Mouse (Mus musculus): Measurements from ENCODE around the gene Hmg20a. TPM values are rescaled to one million over a fixed set of nuclear protein-coding genes. Genes with fewer than 3 reads are reported as not detected.
A peak's percentile ranks its signal among the peaks of the same experiment; 100 is the strongest.

Gene Hmg20a
- polyA plus RNA-seq (2012; ENCODE audit: insufficient read depth, insufficient read length, missing spikeins), result 40.0 and 40.3 TPM in 2 replicates

- Histone ChIP-seq H3K27ac (ENCODE audit: insufficient read depth, low read depth, low read length) (peak within 1 kb of the TSS; percentile 95), H3K4me1 (ENCODE audit: control insufficient read depth, insufficient read depth, low read length) (peaks cover 22% of the 10 kb centered on the region), H3K4me3 (ENCODE audit: insufficient read depth, low read length) (peak within 1 kb of the TSS; percentile 98)
- no peak for TF ChIP-seq POLR2A (IDR thresholded peaks at IDR 0.05; ENCODE audit: borderline replicate concordance, low read depth, low read length)
- TF ChIP-seq CTCF (IDR thresholded peaks at IDR 0.05; ENCODE audit: low read depth, low read length), result no peak
Measured at GRCm38 (mm10) chr9:56417948-56418737, at the start of gene Hmg20a, which contains the start of gene Peak1. Gene Hmg20a, plus strand, starts transcription at chr9:56418609. Gene Peak1, minus strand, starts transcription at chr9:56418067.

- TF ChIP-seq CTCF (IDR thresholded peaks at IDR 0.05; ENCODE audit: low read depth, low read length), result no peak
- no peak for TF ChIP-seq POLR2A (IDR thresholded peaks at IDR 0.05; ENCODE audit: borderline replicate concordance, low read depth, low read length)
- peaks cover 15% of the 10 kb centered on the region for H3K4me1 ChIP-seq (ENCODE audit: control insufficient read depth, insufficient read depth, low read length)
- no peak overlapping the region for H3K27ac ChIP-seq (ENCODE audit: insufficient read depth, low read depth, low read length)
- H3K4me3 ChIP-seq (ENCODE audit: insufficient read depth, low read length), result no peak overlapping the region
Measured at GRCm38 (mm10) chr9:56368814-56369213, 49.6 kb upstream of the Hmg20a start.

GRCm38 (mm10) chr9:56370710-56371109, 47.7 kb upstream of the Hmg20a start:
- Histone ChIP-seq H3K4me3 (ENCODE audit: insufficient read depth, low read length) (no peak overlapping the region), H3K27ac (ENCODE audit: insufficient read depth, low read depth, low read length) (no peak overlapping the region), H3K4me1 (ENCODE audit: control insufficient read depth, insufficient read depth, low read length) (peaks cover 27% of the 10 kb centered on the region)
- TF ChIP-seq CTCF (IDR thresholded peaks at IDR 0.05; ENCODE audit: low read depth, low read length), result no peak
- no peak for TF ChIP-seq POLR2A (IDR thresholded peaks at IDR 0.05; ENCODE audit: borderline replicate concordance, low read depth, low read length)

- Histone ChIP-seq H3K4me1 (ENCODE audit: control insufficient read depth, insufficient read depth, low read length) (peaks cover 29% of the 10 kb centered on the region), H3K27ac (ENCODE audit: insufficient read depth, low read depth, low read length) (no peak overlapping the region), H3K4me3 (ENCODE audit: insufficient read depth, low read length) (no peak overlapping the region)
- TF ChIP-seq CTCF (IDR thresholded peaks at IDR 0.05; ENCODE audit: low read depth, low read length), result no peak
- TF ChIP-seq POLR2A (IDR thresholded peaks at IDR 0.05; ENCODE audit: borderline replicate concordance, low read depth, low read length), result no peak
Measured at GRCm38 (mm10) chr9:56374401-56374800, 44.0 kb upstream of the Hmg20a start.

GRCm38 (mm10) chr9:56382786-56383185, 35.6 kb upstream of the Hmg20a start:
- H3K4me1 ChIP-seq (ENCODE audit: control insufficient read depth, insufficient read depth, low read length), result 0 out of 2 replicates have a peak, but pooled peaks cover 2% of the 10 kb centered on the region
- H3K4me3 ChIP-seq (ENCODE audit: insufficient read depth, low read length), result no peak overlapping the region
- H3K27ac ChIP-seq (ENCODE audit: insufficient read depth, low read depth, low read length), result no peak overlapping the region
- TF ChIP-seq POLR2A (IDR thresholded peaks at IDR 0.05; ENCODE audit: borderline replicate concordance, low read depth, low read length) (no peak), CTCF (IDR thresholded peaks at IDR 0.05; ENCODE audit: low read depth, low read length) (no peak)

- Histone ChIP-seq H3K4me3 (ENCODE audit: insufficient read depth, low read length) (no peak overlapping the region), H3K4me1 (ENCODE audit: control insufficient read depth, insufficient read depth, low read length) (peaks cover 25% of the 10 kb centered on the region), H3K27ac (ENCODE audit: insufficient read depth, low read depth, low read length) (no peak overlapping the region)
- TF ChIP-seq CTCF (IDR thresholded peaks at IDR 0.05; ENCODE audit: low read depth, low read length) (no peak), POLR2A (IDR thresholded peaks at IDR 0.05; ENCODE audit: borderline replicate concordance, low read depth, low read length) (no peak)
Measured at GRCm38 (mm10) chr9:56392857-56393256, 25.6 kb upstream of the Hmg20a start.

- Histone ChIP-seq H3K4me1 (ENCODE audit: control insufficient read depth, insufficient read depth, low read length) (peaks cover 32% of the 10 kb centered on the region), H3K4me3 (ENCODE audit: insufficient read depth, low read length) (no peak overlapping the region), H3K27ac (ENCODE audit: insufficient read depth, low read depth, low read length) (no peak overlapping the region)
- no peak for TF ChIP-seq CTCF (IDR thresholded peaks at IDR 0.05; ENCODE audit: low read depth, low read length)
- no peak for TF ChIP-seq POLR2A (IDR thresholded peaks at IDR 0.05; ENCODE audit: borderline replicate concordance, low read depth, low read length)
Measured at GRCm38 (mm10) chr9:56396306-56396705, 22.1 kb upstream of the Hmg20a start.

- peaks cover 14% of the 10 kb centered on the region for H3K4me1 ChIP-seq (ENCODE audit: control insufficient read depth, insufficient read depth, low read length)
Measured at GRCm38 (mm10) chr9:56404619-56405018, 13.8 kb upstream of the Hmg20a start.

GRCm38 (mm10) chr9:56409928-56410327, 8.5 kb upstream of the Hmg20a start:
- Histone ChIP-seq H3K4me3 (ENCODE audit: insufficient read depth, low read length) (no peak overlapping the region), H3K27ac (ENCODE audit: insufficient read depth, low read depth, low read length) (no peak overlapping the region), H3K4me1 (ENCODE audit: control insufficient read depth, insufficient read depth, low read length) (peaks cover 28% of the 10 kb centered on the region)
- TF ChIP-seq POLR2A (IDR thresholded peaks at IDR 0.05; ENCODE audit: borderline replicate concordance, low read depth, low read length) (no peak), CTCF (IDR thresholded peaks at IDR 0.05; ENCODE audit: low read depth, low read length) (no peak)

More at GRCm38 (mm10) chr9:56404619-56405018, 13.8 kb upstream of the Hmg20a start:
- no peak for TF ChIP-seq CTCF (IDR thresholded peaks at IDR 0.05; ENCODE audit: low read depth, low read length)
- no peak for TF ChIP-seq POLR2A (IDR thresholded peaks at IDR 0.05; ENCODE audit: borderline replicate concordance, low read depth, low read length)
- Histone ChIP-seq H3K27ac (ENCODE audit: insufficient read depth, low read depth, low read length) (no peak overlapping the region), H3K4me3 (ENCODE audit: insufficient read depth, low read length) (no peak overlapping the region)

- Histone ChIP-seq H3K4me1 (ENCODE audit: control insufficient read depth, insufficient read depth, low read length) (peaks cover 32% of the 10 kb centered on the region), H3K4me3 (ENCODE audit: insufficient read depth, low read length) (no peak overlapping the region), H3K27ac (ENCODE audit: insufficient read depth, low read depth, low read length) (peak overlapping the region; percentile 49)
- TF ChIP-seq POLR2A (IDR thresholded peaks at IDR 0.05; ENCODE audit: borderline replicate concordance, low read depth, low read length) (no peak), CTCF (IDR thresholded peaks at IDR 0.05; ENCODE audit: low read depth, low read length) (no peak)
Measured at GRCm38 (mm10) chr9:56412716-56413115, 5.7 kb upstream of the Hmg20a start.

All from bone marrow macrophage, adult 2 months (primary cell).